Mouse (Mus musculus) testis, adult 10 weeks (tissue): ENCODE results near the gene Lta. TPM values are rescaled to one million over a fixed set of nuclear protein-coding genes. Genes with fewer than 3 reads are reported as not detected.

Source experiments
- polyA plus RNA-seq: library from polyadenylated mRNA; stranded (reverse); fragments of 350-450 nt; fragmentation: Illumina TruSeq; extraction: RNeasy Lipid Tissue Mini Kit (QIAGEN cat#74804); gene quantifications from one replicate; pipeline ENCODE4 v1.2.3, GENCODE M21; 2014; ENCODE audit warnings: low read depth, low replicate concordance

Gene Lta
- not detected for polyA plus RNA-seq

DNA sequence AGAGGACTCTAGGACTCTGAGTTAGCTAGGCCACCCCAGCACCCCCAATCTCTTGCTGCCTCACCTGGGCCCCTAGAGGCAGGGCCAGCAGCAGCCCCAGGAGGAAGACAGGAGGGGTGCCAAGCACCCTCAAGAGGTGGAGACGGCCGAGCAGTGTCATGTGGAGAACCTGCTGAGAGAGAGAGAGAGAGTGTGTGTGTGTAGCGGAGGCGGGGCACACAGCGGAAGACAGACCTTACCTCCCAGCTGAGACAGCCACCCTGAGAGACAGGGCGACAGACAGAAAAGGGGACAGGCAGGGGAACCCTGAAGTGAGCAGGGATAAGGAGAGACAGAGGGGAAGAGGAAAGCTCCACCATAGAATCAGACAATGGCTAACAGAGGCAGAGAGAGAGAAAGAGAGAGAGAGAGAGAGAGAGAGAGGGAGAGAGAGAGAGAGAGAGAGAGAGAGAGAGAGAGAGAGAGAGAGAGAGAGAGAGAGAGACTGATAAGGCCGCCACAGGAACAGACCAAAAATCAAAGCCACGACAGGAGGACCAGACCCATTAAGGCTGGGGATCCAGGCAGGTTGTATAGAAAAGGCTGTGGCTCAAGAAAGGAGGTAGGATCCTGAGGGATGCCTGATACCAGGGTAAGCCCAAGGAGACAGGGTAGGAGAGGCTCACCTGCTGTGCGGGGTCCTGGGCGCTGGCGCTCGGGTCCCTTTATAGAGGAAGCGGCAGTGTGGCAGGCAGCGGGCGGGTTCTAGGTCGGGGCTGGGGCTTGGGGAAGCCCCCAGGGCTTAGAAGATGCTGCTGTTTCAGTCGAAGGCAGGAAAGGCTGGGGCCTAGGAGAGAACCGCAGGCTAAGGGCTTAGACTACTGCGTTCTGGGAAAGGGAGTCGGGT, at the start of gene Lta:
TSS of gene Lta (minus strand) at position 858 of the 886 bp plus-strand sequence.

DNA sequence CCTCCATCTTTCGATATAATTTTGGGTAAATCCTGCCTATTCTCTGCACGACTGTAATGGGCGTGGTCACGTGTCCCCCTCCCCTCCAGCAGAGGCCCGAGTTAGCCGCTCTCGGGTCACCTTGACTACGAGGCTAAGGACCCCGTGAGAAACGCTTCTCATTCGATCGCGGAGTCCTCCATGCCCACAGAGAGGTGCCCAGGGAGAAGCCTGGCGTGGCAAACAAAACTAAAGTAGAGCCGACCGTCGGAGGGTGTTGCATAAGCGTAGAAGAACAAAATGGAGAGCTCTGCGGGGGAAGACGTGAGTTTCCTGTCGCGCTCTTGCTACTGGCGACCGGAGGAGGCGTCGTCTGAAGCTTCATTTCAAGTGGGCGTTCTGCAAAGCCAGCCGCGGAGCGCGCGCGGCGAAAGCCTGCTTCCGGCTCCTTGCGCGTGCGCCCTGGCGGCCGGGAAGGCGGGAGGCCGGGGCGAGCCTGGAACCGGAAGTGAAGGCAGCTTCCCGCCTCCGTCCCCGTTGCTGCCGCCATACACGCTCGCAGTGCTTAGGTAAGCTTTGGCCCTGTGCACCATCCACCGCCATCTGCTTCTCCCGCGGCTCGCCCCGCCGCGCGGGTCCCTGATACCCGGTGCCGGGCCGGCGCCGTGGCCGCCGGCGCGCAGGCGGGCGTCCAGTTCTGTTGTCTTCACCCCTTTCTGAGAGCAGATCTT, 36.3 kb upstream of the Lta start, which contains the start of gene Ddx39b:
TSS of gene Ddx39b (plus strand) at position 442 of the 710 bp plus-strand sequence.

DNA sequence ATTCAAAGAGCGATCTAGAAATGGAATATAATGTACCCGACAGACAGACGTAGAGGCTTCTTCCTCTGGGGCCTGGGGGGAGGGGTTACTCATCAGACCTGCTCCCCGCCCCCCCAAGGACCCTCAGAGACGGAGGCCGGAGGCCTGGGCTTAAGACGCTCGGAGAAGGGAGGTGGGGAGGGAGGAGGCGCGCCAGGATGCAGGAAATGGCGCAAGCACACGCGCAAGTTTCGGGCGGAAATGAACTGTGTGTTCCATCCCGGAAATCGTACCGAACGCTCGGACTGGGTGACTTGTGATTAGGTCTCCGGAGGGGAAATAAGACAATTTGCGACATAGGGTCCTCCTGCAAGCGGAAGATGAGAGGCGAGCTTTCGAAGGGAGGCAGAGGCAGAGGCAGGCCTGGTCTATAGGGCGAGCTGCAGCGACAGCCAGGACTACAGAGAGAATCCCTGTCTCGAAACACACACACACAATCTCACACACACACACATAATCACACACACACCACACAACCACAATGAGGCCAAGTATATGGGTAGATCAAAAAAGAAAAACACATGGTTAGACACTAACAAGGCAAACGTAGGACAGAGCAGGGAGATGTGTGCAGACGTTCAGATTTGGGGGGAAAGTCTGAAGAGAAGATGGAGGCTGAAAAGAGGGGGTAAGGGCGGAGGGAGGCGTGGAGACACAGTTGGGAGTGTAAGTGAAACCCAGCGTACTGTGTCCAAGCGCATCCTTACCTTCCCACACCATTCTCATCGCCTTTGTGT, 30.7 kb upstream of the Lta start, which contains the start of gene Nfkbil1:
TSS of gene Nfkbil1 (minus strand) at position 179 of the 776 bp plus-strand sequence.

DNA sequence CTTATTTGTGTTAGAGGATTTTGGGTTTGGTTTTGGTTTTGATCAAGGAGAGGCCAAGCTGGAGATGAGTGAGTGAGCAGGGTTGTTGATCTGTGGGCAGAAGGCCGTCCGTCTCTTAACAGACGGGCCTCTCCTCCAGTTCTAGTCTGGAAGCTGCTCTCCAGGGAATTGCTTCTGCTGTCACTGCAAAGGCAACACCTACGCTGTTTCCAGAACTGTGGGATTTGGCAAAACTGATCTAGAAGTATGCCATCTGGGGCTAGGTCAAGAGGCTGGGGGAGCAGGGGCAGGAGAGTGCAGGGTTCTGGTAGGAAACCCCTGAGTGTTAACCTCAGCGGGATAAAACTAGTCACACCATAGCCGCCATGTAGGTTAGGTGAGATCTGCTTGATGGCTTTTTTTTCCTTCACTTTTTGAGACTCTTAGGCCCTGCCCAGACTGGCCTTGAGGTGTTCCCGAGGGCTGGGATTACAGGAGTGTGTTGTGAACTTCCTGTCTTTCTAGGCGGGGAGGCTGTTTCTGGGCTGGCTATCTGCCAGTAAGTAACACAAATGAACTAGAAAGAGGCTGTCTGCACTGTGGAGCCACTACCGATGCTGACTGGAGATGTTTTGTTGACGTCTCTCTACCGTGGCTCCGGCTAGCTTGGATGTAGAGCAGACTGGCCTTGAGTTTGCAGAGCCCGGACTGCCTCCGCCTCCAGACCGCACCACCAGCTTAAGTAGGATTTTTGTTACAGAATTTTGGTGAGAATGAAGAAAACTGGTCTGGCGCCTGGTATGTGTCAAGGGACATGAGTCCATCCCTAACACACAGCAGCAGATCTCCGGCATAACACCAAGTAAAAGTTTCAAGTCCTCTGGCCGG, 28.2 kb upstream of the Lta start, which contains the start of gene Atp6v1g2:
TSS of gene Atp6v1g2 (plus strand) at position 547 of the 867 bp plus-strand sequence.

DNA sequence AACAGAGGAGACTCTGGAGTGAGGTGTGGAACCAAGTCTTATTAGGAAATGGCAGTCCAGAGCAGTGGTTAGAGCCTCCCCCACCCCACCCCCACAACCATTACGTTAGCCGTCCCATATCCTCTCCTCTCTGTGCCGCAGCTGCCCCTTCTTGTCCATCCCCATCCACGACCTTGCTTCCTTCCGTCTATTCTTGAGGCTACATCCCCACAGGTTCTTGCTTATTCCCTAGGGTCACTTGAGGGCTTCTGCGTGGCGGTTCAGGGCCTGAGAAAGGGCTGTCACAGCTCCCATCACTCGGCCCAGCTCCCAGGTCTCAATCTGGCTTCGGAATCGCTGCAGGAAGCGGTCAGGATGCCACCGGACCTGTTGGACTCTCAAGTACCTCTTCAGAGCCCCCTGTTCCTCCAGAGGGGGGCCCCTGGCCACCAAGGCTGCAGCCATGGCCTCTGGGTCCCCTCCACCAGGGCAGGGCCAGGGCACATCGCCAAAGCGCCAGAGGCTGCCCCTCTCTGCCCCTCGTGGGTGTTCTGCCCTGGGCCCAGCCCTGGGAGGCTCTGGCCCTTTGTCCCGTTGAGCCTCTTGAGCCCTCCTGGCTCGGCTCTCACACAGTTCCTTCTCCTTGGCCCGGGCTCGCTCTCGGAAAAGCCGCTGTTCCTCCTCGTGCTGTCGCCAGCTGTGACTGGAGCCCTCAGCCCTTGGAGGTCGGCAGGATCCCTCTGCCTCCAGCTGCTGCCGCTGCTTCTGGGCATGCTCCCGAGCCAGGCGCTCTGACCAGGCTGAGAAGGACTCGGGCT, 15.2 kb upstream of the Lta start, which contains the start of gene Gm16181:
TSS of gene Gm16181 (plus strand) at position 679 of the 797 bp plus-strand sequence.

DNA sequence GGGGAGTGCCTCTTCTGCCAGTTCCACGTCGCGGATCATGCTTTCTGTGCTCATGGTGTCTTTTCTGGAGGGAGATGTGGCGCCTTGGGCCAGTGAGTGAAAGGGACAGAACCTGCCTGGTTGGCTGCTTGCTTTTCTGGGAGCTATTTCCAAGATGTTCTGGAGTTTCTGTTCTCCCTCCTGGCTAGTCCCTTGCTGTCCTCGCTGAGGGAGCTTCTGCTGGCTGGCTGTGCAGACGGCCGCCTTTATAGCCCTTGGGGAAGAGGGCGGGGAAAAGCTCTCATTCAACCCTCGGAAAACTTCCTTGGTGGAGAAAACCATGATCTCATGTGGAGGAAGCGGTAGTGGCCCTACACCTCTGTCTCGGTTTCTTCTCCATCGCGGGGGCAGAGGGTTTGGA, 3.4 kb downstream of the Lta start, which contains the start of gene Tnf:
TSS of gene Tnf (minus strand) at position 221 of the 400 bp plus-strand sequence.

DNA sequence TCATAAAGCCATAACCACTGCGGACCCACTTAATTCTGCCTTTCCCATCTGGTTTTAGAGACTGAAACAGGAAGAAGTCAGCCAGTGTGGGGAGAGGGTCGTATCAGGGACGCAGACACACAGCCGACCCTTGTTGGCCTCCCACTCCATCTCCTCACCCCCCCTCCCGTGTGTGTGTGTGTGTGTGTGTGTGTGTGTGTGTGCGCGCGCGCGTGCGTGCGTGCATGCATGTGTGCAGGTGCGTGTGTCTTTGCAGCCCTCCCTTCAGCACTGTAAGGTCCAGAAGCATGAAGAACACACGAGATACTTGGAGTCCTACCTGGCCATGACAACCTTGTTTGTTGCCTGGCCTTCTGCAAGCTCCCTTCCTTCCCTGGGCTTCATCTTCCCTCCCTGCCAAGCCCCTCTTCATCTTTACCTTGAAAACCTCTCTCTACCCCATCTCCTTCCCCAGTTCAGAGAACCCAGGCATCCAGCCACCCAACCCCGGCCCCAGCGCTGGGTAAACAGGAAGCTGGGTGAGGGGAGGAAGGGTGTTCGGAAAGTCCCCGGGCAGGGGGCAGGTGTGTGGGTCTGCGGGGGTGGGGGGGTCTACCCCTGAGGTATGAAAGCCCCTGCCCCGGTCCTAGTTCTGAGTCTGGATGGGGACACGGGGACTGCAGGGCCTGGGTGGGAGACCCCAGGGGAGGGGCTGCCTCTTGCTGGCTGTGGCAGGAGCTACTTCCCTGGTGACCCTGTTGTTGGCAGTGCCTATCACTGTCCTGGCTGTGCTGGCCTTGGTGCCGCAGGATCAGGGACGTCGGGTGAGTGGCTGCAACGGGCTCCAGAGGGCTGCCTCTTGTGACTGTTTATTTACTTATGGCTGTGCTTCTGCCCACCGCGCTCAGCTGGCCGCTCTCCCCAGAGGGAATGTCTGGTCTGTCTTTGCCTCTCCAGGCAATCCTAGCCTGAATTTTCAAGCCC, 11.0 kb downstream of the Lta start, which contains the start of gene Ltb:
TSS of gene Ltb (plus strand) at position 559 of the 963 bp plus-strand sequence.

DNA sequence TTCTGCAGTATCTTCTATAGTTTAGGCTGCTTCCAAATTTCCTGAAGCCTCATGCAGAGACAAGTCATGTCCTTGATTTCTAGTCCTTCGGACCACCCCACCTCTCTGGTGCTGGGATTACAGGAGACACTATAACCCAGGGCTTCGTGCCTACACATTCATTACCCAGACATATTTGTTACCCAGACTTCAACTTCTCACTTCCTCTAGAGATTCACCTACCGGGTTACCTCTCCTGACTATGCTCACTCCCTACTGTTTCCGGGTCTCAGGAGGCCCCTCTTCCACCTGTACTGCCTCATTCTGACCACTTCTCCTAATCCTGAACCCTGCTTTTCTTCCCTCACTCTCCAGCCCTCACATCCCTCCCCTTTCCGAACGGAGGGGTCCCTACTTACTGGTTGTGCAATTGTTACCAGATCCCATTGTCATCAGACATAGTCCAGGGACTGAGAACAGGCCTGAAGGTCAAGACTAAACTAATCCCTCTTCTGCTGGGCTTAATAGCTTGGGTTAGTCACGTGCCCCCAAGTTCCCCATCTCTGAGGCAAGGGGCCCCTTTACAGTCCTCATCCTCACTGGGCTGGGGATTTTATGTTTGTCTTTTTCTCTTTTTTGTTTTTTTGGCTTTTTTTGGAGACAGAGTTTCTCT, 17.1 kb downstream of the Lta start, which contains the start of gene Lst1:
TSS of gene Lst1 (minus strand) at position 481 of the 652 bp plus-strand sequence.

DNA sequence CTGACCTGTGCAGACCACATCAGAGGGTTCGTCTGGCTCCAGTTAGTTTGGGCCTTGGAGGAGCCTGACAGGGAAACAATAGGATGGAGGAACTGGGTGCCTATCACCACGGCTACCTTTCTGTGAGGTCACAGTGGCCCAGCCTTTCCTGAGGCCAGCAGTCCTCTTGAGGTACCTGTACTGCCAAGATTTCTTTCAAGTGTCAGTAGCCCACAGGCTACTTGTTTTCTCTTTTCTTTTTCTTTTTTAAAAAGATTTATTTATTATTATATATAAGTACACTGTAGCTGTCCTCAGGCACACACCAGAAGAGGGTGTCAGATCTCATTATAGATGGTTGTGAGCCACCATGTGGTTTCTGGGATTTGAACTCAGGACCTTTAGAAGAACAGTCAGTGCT, 29.2 kb downstream of the Lta start, which contains the start of gene Aif1:
TSS of gene Aif1 (minus strand) at position 101 of the 400 bp plus-strand sequence.

DNA sequence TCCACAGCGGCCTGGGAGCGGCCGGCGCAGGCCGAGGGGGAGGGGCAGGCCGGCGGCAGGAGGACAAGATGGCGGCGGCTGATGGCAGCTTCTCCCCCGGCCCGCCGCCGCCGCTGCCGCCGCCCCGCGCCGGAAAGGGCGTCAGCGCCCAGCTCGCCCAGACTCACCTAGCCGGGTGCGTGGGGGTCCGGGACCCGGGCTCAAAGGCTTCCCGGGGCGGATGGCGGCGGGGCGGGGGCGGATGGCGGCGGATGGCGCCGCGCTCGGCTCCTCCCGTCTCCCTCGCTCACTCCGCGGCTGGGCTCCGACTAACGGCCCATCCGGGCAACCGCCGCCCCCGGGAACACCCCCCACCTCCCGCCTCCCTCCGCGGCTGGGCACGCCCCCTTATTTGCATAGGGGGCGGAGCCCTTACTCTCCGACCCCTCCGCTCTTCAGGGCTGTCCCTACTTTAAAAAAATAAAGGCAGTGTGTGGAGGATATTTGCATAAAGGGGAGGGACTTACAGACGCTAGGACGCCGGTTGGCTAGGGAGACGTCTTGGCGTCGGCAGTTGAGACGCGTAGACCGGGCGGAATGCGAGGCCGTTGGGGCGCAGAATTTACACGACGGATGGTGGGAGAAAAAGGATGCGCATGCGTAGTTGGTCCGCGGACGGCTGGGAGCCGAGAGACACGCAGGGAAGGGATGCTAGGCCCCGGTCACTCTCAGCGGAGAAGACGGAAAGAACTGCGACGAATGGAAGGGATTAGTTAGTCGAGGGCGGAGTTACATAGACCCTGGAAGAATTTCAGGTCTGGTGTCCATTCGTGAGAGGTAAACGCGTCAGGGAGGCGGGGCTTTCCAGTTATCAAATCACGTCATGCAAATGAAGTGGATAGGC, 40.3 kb downstream of the Lta start, which contains the start of gene Prrc2a:
TSS of gene Prrc2a (minus strand) at position 330 of the 883 bp plus-strand sequence.

Other genes with a start within 250 kb of the Lta start
- 0.56 TPM for gene Hspa1b, start 246.1 kb downstream of the Lta start, polyA plus RNA-seq
- not detected for gene Gm20481, start 235.4 kb downstream of the Lta start, polyA plus RNA-seq
- 0.57 TPM for gene Hspa1a, start 233.2 kb downstream of the Lta start, polyA plus RNA-seq
- gene Hspa1l, start 232.6 kb downstream of the Lta start, polyA plus RNA-seq, result 215 TPM
- 115 TPM for gene Lsm2, start 223.5 kb downstream of the Lta start, polyA plus RNA-seq
- gene Vars, start 204.4 kb downstream of the Lta start, polyA plus RNA-seq, result 53.6 TPM
- gene Vwa7, start 188.8 kb downstream of the Lta start, polyA plus RNA-seq, result 0.15 TPM
- gene Sapcd1, start 177.3 kb downstream of the Lta start, polyA plus RNA-seq, result not detected
- gene Msh5, start 158.6 kb downstream of the Lta start, polyA plus RNA-seq, result 8.7 TPM
- 10.5 TPM for gene Clic1, start 155.4 kb downstream of the Lta start, polyA plus RNA-seq
- gene Ddah2, start 146.3 kb downstream of the Lta start, polyA plus RNA-seq, result 0.56 TPM
- gene Ly6g6c, start 140.0 kb downstream of the Lta start, polyA plus RNA-seq, result 19.3 TPM
- gene Mpig6b, start 139.2 kb downstream of the Lta start, polyA plus RNA-seq, result 1.5 TPM
- gene Ly6g6e, start 128.4 kb downstream of the Lta start, polyA plus RNA-seq, result not detected
- not detected for gene Ly6g6d, start 127.3 kb downstream of the Lta start, polyA plus RNA-seq
- gene Ly6g6f, start 119.7 kb downstream of the Lta start, polyA plus RNA-seq, result not detected
- 8.2 TPM for gene Abhd16a, start 116.1 kb downstream of the Lta start, polyA plus RNA-seq
- gene Ly6g5c, start 97.1 kb downstream of the Lta start, polyA plus RNA-seq, result not detected
- gene Ly6g5b, start 89.9 kb downstream of the Lta start, polyA plus RNA-seq, result not detected
- 8.7 TPM for gene Gpank1, start 83.9 kb downstream of the Lta start, polyA plus RNA-seq
- 948 TPM for gene Csnk2b, start 83.3 kb downstream of the Lta start, polyA plus RNA-seq
- 0.28 TPM for gene D17H6S53E, start 79.0 kb downstream of the Lta start, polyA plus RNA-seq
- not detected for gene Apom, start 73.3 kb downstream of the Lta start, polyA plus RNA-seq
- gene Bag6, start 70.2 kb downstream of the Lta start, polyA plus RNA-seq, result 44.2 TPM
- gene Prrc2a, start 40.5 kb downstream of the Lta start, polyA plus RNA-seq, result 14.1 TPM
- 379 TPM for gene Aif1, start 29.3 kb downstream of the Lta start, polyA plus RNA-seq
- not detected for gene Lst1, start 16.9 kb downstream of the Lta start, polyA plus RNA-seq
- not detected for gene Ltb, start 10.9 kb downstream of the Lta start, polyA plus RNA-seq
- gene Tnf, start 3.3 kb downstream of the Lta start, polyA plus RNA-seq, result not detected
- not detected for gene Gm16181, start 15.5 kb upstream of the Lta start, polyA plus RNA-seq
- gene Atp6v1g2, start 28.3 kb upstream of the Lta start, polyA plus RNA-seq, result 10.2 TPM
- 0.56 TPM for gene Nfkbil1, start 30.4 kb upstream of the Lta start, polyA plus RNA-seq
- gene Ddx39b, start 36.4 kb upstream of the Lta start, polyA plus RNA-seq, result 7.1 TPM
- 2.8 TPM for gene H2-D1, start 57.4 kb upstream of the Lta start, polyA plus RNA-seq
- gene H2-Q1, start 115.1 kb upstream of the Lta start, polyA plus RNA-seq, result 0.08 TPM
- gene H2-Q2, start 136.9 kb upstream of the Lta start, polyA plus RNA-seq, result 0.69 TPM
- gene H2-Q4, start 174.3 kb upstream of the Lta start, polyA plus RNA-seq, result 1.6 TPM
- 0.66 TPM for gene H2-Q6, start 219.5 kb upstream of the Lta start, polyA plus RNA-seq
- 0.49 TPM for gene H2-Q7, start 233.8 kb upstream of the Lta start, polyA plus RNA-seq